Mouse (Mus musculus): ENCODE measurements around the gene Ablim1. TPM values are rescaled to one million over a fixed set of nuclear protein-coding genes. Genes with fewer than 3 reads are reported as not detected.
A peak's percentile ranks its signal among the peaks of the same experiment; 100 is the strongest.

The Ablim1 gene
- polyA plus RNA-seq, 1 experiment from 2014 or later: 35.8 TPM

- Histone ChIP-seq H3K4me1 (peaks cover 58% of the 10 kb centered on the region), H3K4me2 (no peak overlapping the region), H3K36me3 (no peaks in the 10 kb centered on the region), H3K27me3 (peaks cover 9% of the 10 kb centered on the region), H3K9me3 (replicated peaks) (no peaks in the 10 kb centered on the region), H3K4me3 (replicated peaks) (no peak overlapping the region), H3K27ac (no peak overlapping the region), H3K9ac (no peak overlapping the region)
- WGBS: 76% methylated on average over 8 of the region's 8 CpGs
- ATAC-seq (replicated peaks; ENCODE audit: low FRiP score): no peak
Measured at GRCm38 (mm10) chr19:57201090-57201483, 113.6 kb downstream of the Ablim1 start.

- ATAC-seq (replicated peaks; ENCODE audit: low FRiP score): no peak
- peaks cover 13% of the 10 kb centered on the region for H3K27me3 ChIP-seq
- no peak overlapping the region for H3K4me3 ChIP-seq (replicated peaks)
- peaks cover 58% of the 10 kb centered on the region for H3K4me1 ChIP-seq
- no peak overlapping the region for H3K4me2 ChIP-seq
- H3K9ac ChIP-seq: no peak overlapping the region
- H3K9me3 ChIP-seq (replicated peaks): no peaks in the 10 kb centered on the region
- 33% methylated on average over 12 of the region's 12 CpGs for WGBS
- H3K36me3 ChIP-seq: no peaks in the 10 kb centered on the region
- no peak overlapping the region for H3K27ac ChIP-seq
Measured at GRCm38 (mm10) chr19:57200477-57201089, 114.1 kb downstream of the Ablim1 start.

GRCm38 (mm10) chr19:57199361-57199760, 115.4 kb downstream of the Ablim1 start:
- peaks cover 24% of the 10 kb centered on the region for H3K27me3 ChIP-seq
- no peaks in the 10 kb centered on the region for H3K9me3 ChIP-seq (replicated peaks)
- WGBS: 41% methylated on average over 6 of the region's 6 CpGs
- no peak overlapping the region for H3K4me3 ChIP-seq (replicated peaks)
- no peak overlapping the region for H3K9ac ChIP-seq
- ATAC-seq (replicated peaks; ENCODE audit: low FRiP score): no peak
- H3K36me3 ChIP-seq: no peaks in the 10 kb centered on the region
- H3K4me1 ChIP-seq: peaks cover 56% of the 10 kb centered on the region
- H3K27ac ChIP-seq: no peak overlapping the region
- H3K4me2 ChIP-seq: no peak overlapping the region

DNA sequence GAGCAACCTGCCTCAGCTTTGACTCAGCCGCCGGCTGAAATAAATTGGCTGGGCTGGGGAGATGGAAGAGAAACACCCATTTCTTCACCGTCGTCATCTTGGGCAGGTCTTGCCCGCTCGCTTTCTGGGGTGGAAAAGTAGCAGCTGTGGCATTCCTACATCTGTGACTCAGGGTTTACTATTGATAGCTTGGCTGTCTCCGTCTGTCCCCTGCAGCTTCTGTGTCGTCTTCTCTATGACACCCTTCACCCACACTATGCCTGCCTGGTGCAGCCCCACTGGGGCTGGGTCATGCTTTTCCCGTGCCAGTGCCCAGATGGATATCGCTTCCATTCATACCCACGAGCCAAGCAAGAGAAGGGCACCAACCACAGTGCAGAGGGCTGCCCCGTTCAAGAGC, 116.2 kb downstream of the Ablim1 start:
- Histone ChIP-seq H3K27ac (no peak overlapping the region), H3K36me3 (no peaks in the 10 kb centered on the region), H3K4me3 (replicated peaks) (no peak overlapping the region), H3K4me2 (no peak overlapping the region), H3K9ac (no peak overlapping the region), H3K4me1 (peaks cover 52% of the 10 kb centered on the region), H3K9me3 (replicated peaks) (no peaks in the 10 kb centered on the region), H3K27me3 (peaks cover 24% of the 10 kb centered on the region)
- no peak for ATAC-seq (replicated peaks; ENCODE audit: low FRiP score)
- WGBS: 74% methylated on average over 12 of the region's 12 CpGs

GRCm38 (mm10) chr19:57198029-57198428, 116.7 kb downstream of the Ablim1 start:
- Histone ChIP-seq H3K4me2 (peak overlapping the region; percentile 89), H3K27ac (peak overlapping the region; percentile 80), H3K36me3 (no peaks in the 10 kb centered on the region), H3K9ac (no peak overlapping the region), H3K4me1 (peaks cover 52% of the 10 kb centered on the region), H3K9me3 (replicated peaks) (no peaks in the 10 kb centered on the region), H3K27me3 (peaks cover 24% of the 10 kb centered on the region), H3K4me3 (replicated peaks) (0 out of 2 replicates have a peak overlapping the region, but pooled peaks have one; percentile 52)
- ATAC-seq (replicated peaks; ENCODE audit: low FRiP score): peak; percentile 19; the same call in 1 of the 2 replicates
- 33% methylated on average over 5 of the region's 5 CpGs for WGBS

DNA sequence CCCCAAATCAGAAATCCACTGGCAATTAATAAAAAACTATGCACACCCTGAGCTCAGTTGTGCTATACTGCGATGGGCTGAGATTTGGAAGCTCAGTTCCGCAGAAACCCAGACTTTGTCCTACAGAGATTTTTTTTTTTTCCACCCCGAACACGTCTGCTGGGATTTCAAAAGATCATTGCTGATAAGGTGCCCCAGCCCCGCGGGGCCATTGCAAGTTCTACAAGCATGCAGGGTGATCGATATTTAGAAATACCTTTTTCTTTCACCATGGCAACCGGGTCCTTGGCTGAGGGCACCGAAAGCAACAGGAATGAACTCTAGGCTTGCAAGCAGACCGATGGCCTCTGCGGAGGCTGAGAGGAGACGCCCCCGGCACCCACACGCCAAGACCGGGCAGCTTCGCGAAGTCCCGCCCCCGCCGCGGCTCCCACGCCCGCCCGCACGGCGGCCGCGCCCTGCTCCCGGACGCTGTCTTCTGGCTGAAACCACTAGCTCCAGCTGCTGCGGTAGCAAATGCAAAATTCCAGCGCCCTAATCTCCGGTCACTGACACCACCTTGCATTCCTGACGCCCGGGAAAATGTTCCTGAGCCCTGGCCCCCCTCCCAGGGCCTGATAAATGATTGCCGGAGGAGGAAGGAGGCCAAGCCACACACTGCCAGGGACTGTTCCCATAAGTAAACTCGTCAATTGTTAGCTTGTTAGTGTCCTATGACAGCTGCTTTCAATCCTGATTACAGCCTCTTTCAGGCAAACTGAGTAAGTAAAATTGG, 117.5 kb downstream of the Ablim1 start:
- peak overlapping the region; percentile 80 for H3K27ac ChIP-seq
- no peaks in the 10 kb centered on the region for H3K9me3 ChIP-seq (replicated peaks)
- H3K4me2 ChIP-seq: peak overlapping the region; percentile 89
- peak overlapping the region; percentile 52 for H3K4me3 ChIP-seq (replicated peaks)
- H3K4me1 ChIP-seq: peaks cover 52% of the 10 kb centered on the region
- 2% methylated on average over 37 of the region's 37 CpGs for WGBS
- peak overlapping the region; percentile 46 for H3K9ac ChIP-seq
- peak; percentile 84 for ATAC-seq (replicated peaks; ENCODE audit: low FRiP score)
- H3K36me3 ChIP-seq: no peaks in the 10 kb centered on the region
- H3K27me3 ChIP-seq: peaks cover 24% of the 10 kb centered on the region

DNA sequence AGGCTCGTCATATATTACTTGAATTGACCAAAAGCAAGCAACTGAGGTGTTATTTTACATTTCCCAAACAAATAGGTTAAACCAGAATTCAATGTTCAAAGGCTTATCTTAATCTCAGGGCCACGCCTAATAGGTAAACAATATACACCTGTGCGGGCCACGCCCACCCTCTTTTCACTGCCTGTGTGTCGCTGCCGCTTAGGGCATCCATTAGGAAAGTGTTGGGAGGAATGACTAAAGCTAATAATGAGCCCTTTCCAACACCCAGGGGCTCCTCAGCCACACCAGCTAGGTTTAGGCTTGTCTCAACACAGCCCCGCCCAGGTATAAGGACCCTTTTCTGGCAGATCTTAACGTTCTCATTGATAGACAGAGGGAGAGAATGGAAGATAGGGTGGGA, 118.1 kb downstream of the Ablim1 start:
- Histone ChIP-seq H3K4me1 (peaks cover 52% of the 10 kb centered on the region), H3K4me3 (replicated peaks) (peak overlapping the region; percentile 52), H3K9me3 (replicated peaks) (no peaks in the 10 kb centered on the region), H3K9ac (no peak overlapping the region), H3K27me3 (peaks cover 24% of the 10 kb centered on the region), H3K36me3 (no peaks in the 10 kb centered on the region), H3K27ac (no peak overlapping the region), H3K4me2 (peak overlapping the region; percentile 89)
- 38% methylated on average over 8 of the region's 8 CpGs for WGBS
- ATAC-seq (replicated peaks; ENCODE audit: low FRiP score): no peak

- Histone ChIP-seq H3K27me3 (peaks cover 24% of the 10 kb centered on the region), H3K4me1 (peaks cover 41% of the 10 kb centered on the region), H3K4me2 (no peak overlapping the region), H3K27ac (no peak overlapping the region), H3K4me3 (replicated peaks) (no peak overlapping the region), H3K36me3 (no peaks in the 10 kb centered on the region), H3K9ac (no peak overlapping the region), H3K9me3 (replicated peaks) (no peaks in the 10 kb centered on the region)
- 93% methylated on average over 11 of the region's 11 CpGs for WGBS
- no peak for ATAC-seq (replicated peaks; ENCODE audit: low FRiP score)
Measured at GRCm38 (mm10) chr19:57195169-57195930, 119.4 kb downstream of the Ablim1 start.

DNA sequence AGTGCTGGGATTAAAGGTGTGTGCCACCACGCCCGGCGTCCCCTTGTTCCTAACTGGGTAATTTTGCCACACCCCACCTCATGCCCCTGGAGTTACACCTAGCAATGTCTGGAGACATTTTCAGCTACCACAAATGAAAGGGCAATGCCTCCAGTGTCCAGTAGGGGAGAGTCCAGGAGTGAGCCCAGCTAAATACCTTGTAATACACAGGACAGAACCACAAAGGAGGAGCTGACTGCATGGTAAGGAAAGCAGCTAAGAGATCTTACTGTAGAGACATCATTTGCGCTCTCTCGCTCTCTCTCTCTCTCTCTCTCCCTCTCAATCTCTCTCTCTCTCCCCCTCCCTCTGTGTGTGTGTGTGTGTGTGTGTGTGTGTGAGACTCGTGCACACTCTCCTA, 120.8 kb downstream of the Ablim1 start:
- peaks cover 39% of the 10 kb centered on the region for H3K4me1 ChIP-seq
- no peak overlapping the region for H3K27ac ChIP-seq
- H3K4me2 ChIP-seq: no peak overlapping the region
- no peak overlapping the region for H3K4me3 ChIP-seq (replicated peaks)
- peaks cover 24% of the 10 kb centered on the region for H3K27me3 ChIP-seq
- WGBS: 80% methylated on average over 6 of the region's 6 CpGs
- H3K36me3 ChIP-seq: no peaks in the 10 kb centered on the region
- no peak overlapping the region for H3K9ac ChIP-seq
- ATAC-seq (replicated peaks; ENCODE audit: low FRiP score): no peak
- no peaks in the 10 kb centered on the region for H3K9me3 ChIP-seq (replicated peaks)

- H3K27ac ChIP-seq: no peak overlapping the region
- H3K9me3 ChIP-seq (replicated peaks): no peaks in the 10 kb centered on the region
- 84% methylated on average over 12 of the region's 12 CpGs for WGBS
- no peak for ATAC-seq (replicated peaks; ENCODE audit: low FRiP score)
- H3K4me1 ChIP-seq: peaks cover 35% of the 10 kb centered on the region
- H3K4me3 ChIP-seq (replicated peaks): no peak overlapping the region
- H3K36me3 ChIP-seq: no peaks in the 10 kb centered on the region
- peaks cover 22% of the 10 kb centered on the region for H3K27me3 ChIP-seq
- no peak overlapping the region for H3K4me2 ChIP-seq
- no peak overlapping the region for H3K9ac ChIP-seq
Measured at GRCm38 (mm10) chr19:57193382-57193781, 121.3 kb downstream of the Ablim1 start.

DNA sequence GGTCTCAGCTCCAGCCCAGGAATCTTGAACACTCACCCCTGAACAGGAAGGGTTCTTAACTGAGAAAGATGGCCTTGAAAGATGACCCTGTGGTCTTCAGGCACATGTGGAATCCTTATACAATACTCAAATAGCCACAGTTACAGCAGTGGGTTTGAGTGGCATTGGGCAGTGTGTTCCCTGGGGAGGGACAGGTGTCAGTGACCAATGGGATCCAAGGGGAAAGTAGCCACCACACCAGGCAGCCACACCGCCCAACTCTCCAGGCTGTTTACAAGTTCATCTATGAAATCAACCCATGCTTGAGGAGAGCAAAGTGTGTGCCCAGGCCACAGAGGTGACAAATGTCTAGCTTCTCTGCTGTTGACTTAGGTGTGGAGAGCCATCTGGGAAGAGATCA, 123.6 kb downstream of the Ablim1 start:
- Histone ChIP-seq H3K9me3 (replicated peaks) (no peaks in the 10 kb centered on the region), H3K36me3 (no peaks in the 10 kb centered on the region), H3K27me3 (peaks cover 15% of the 10 kb centered on the region), H3K4me2 (no peak overlapping the region), H3K9ac (no peak overlapping the region), H3K4me1 (peaks cover 16% of the 10 kb centered on the region; the same call in 1 of the 2 replicates), H3K27ac (no peak overlapping the region), H3K4me3 (replicated peaks) (no peak overlapping the region)
- ATAC-seq (replicated peaks; ENCODE audit: low FRiP score): no peak
- WGBS: 88% methylated on average over 1 of the region's 1 CpGs

DNA sequence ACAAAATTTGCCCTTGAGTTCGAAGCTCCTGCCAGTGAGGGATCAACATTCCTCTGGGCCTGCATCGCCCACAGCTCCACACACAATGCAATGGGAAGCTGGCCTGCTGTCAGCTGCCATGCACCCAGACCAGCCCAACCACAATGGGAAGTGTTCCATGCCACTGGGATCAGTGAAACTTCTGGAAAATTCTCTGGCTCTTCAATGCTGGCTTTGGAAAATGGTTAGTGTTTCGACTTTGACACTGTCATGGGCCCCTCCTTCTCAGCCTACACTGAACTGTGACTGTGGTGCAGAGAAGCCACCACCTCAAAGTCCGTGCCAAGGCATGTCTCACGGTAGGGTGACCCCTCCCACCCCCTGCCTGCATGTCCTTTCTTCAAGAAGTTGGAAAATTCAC, 125.3 kb downstream of the Ablim1 start:
- Histone ChIP-seq H3K4me3 (replicated peaks) (no peak overlapping the region), H3K4me1 (peaks cover 19% of the 10 kb centered on the region; the same call in 1 of the 2 replicates), H3K9ac (no peak overlapping the region), H3K9me3 (replicated peaks) (no peaks in the 10 kb centered on the region), H3K4me2 (no peak overlapping the region), H3K36me3 (no peaks in the 10 kb centered on the region), H3K27me3 (no peaks in the 10 kb centered on the region), H3K27ac (peak overlapping the region; percentile 29; the same call in 1 of the 2 replicates)
- ATAC-seq (replicated peaks; ENCODE audit: low FRiP score): no peak
- WGBS: 71% methylated on average over 5 of the region's 5 CpGs
